Mouse (Mus musculus) C2C12 (cell line): ENCODE results near the gene Pax1.

ENCODE experiments used
- CEBPB ChIP-seq: IDR thresholded peaks from one replicate; pipeline ENCODE4 v1.6.1; 2011; ENCODE audit warnings: low read depth, mild to moderate bottlenecking, control low read depth, moderate library complexity
- CTCF ChIP-seq: IDR thresholded peaks from one replicate; pipeline ENCODE4 v1.5.1; 2011; ENCODE audit not compliant: control insufficient read depth, insufficient read depth, insufficient read length
- FOSL1 ChIP-seq: IDR thresholded peaks from one replicate; pipeline ENCODE4 v1.8.0; 2011; ENCODE audit warnings: mild to moderate bottlenecking, low read length; ENCODE audit not compliant: poor library complexity, insufficient read depth, severe bottlenecking
- MAX ChIP-seq: IDR thresholded peaks from one replicate; pipeline ENCODE4 v1.6.1; 2011; ENCODE audit warnings: mild to moderate bottlenecking, control low read depth
- MYOD1 ChIP-seq: IDR thresholded peaks from one replicate; pipeline ENCODE4 v1.6.1; 2011; ENCODE audit warnings: low read depth; ENCODE audit not compliant: control insufficient read depth, insufficient read length
- MYOG ChIP-seq: IDR thresholded peaks from one replicate; pipeline ENCODE4 v1.6.1; 2011; ENCODE audit not compliant: control insufficient read depth, insufficient read length; ENCODE audit errors: extremely low read depth
- USF1 ChIP-seq: IDR thresholded peaks from one replicate; pipeline ENCODE4 v1.6.1; 2011; ENCODE audit warnings: low read depth, mild to moderate bottlenecking, control low read depth, moderate library complexity

GRCm38 (mm10) chr2:147372947-147373666, 11.4 kb downstream of the Pax1 start:
- no peak for TF ChIP-seq CTCF
- TF ChIP-seq FOSL1: no peak
- no peak for TF ChIP-seq CEBPB
- no peak for TF ChIP-seq MAX
- no peak for TF ChIP-seq MYOD1
- no peak for TF ChIP-seq MYOG
- no peak for TF ChIP-seq USF1
